Mouse (Mus musculus) limb, embryonic 15.5 days (tissue): ENCODE measurements around the gene Arhgef6. TPM values are rescaled to one million over a fixed set of nuclear protein-coding genes. Genes with fewer than 3 reads are reported as not detected.
A peak's percentile ranks its signal among the peaks of the same experiment; 100 is the strongest.

Experiments
- ATAC-seq: fragments of 200-750 bp; cut with Nextera tagmentation; 2 replicates; pipeline ENCODE4 v1.8.0; 2017; ENCODE audit warnings: low read depth, moderate TSS enrichment; ENCODE audit not compliant: insufficient number of reproducible peaks, low FRiP score, low TSS enrichment
- H3K27ac ChIP-seq: fragments of 300-500 bp; sonication (generic); 2 replicates; pipeline ENCODE4 v1.5.1; 2015; ENCODE audit warnings: moderate library complexity, mild to moderate bottlenecking, inconsistent platforms
- H3K27me3 ChIP-seq: fragments of 300-500 bp; sonication (generic); 2 replicates; pipeline ENCODE4 v1.6.1; 2015; ENCODE audit warnings: inconsistent platforms
- H3K36me3 ChIP-seq: fragments of 300-500 bp; sonication (generic); 2 replicates; pipeline ENCODE4 v1.6.1; 2015; ENCODE audit warnings: inconsistent platforms
- H3K4me1 ChIP-seq: fragments of 300-500 bp; sonication (generic); 2 replicates; pipeline ENCODE4 v1.6.1; 2015; ENCODE audit warnings: inconsistent platforms
- H3K4me2 ChIP-seq: fragments of 300-500 bp; sonication (generic); 2 replicates; pipeline ENCODE4 v1.6.1; 2015; ENCODE audit warnings: mild to moderate bottlenecking, inconsistent platforms
- H3K4me3 ChIP-seq: fragments of 300-500 bp; sonication (generic); 2 replicates; pipeline ENCODE4 v1.5.1; 2015; ENCODE audit warnings: mild to moderate bottlenecking, inconsistent platforms
- H3K9ac ChIP-seq: fragments of 300-500 bp; sonication (generic); 2 replicates; pipeline ENCODE4 v1.6.1; 2015; ENCODE audit warnings: inconsistent platforms
- H3K9me3 ChIP-seq: fragments of 300-500 bp; sonication (generic); 2 replicates; pipeline ENCODE4 v1.6.1; 2016; ENCODE audit warnings: inconsistent platforms
- WGBS: fragments of 180-500 bp; shearing (Covaris S2); methylation state at CpG from one replicate; pipeline ENCODE4 v1.1.7; 2015; 5-methylcytosine and 5-hydroxymethylcytosine counted together
- polyA plus RNA-seq: library from polyadenylated mRNA; unstranded; fragments of >200 nt; fragmentation: Nextera tagmentation; extraction: Ambion mirVana; gene quantifications from 2 replicates; pipeline ENCODE4 v1.2.1, GENCODE M21; 2015

The Arhgef6 gene
- polyA plus RNA-seq, 1 experiment from 2014 or later, result 9.2 TPM

DNA sequence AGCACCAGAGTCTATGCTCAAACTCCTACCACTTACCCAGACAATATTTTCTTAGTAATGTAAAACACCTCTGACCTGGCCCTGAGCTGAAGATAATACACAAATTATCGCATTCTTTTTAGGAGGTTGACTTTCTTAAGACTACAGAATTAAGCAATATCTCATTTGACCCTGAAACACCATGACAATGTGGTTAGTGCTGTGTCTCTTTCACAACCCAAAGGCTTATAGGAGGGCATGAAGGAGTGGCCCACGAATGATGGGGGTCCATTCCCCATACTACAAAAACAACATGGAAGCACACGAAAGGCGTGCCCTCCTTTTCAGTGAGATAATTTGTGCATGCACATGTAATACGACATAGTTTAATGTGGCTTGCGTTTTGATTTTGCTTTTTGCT, 3.2 kb downstream of the Arhgef6 start:
- no peaks in the 10 kb centered on the region for H3K4me1 ChIP-seq
- H3K36me3 ChIP-seq, result no peaks in the 10 kb centered on the region
- H3K9ac ChIP-seq, result no peak overlapping the region
- no peaks in the 10 kb centered on the region for H3K27me3 ChIP-seq
- H3K27ac ChIP-seq, result no peak overlapping the region
- no peak for ATAC-seq
- H3K4me2 ChIP-seq, result no peak overlapping the region
- WGBS, result 81% methylated on average over 6 of the region's 6 CpGs
- H3K4me3 ChIP-seq, result no peak overlapping the region
- no peaks in the 10 kb centered on the region for H3K9me3 ChIP-seq

DNA sequence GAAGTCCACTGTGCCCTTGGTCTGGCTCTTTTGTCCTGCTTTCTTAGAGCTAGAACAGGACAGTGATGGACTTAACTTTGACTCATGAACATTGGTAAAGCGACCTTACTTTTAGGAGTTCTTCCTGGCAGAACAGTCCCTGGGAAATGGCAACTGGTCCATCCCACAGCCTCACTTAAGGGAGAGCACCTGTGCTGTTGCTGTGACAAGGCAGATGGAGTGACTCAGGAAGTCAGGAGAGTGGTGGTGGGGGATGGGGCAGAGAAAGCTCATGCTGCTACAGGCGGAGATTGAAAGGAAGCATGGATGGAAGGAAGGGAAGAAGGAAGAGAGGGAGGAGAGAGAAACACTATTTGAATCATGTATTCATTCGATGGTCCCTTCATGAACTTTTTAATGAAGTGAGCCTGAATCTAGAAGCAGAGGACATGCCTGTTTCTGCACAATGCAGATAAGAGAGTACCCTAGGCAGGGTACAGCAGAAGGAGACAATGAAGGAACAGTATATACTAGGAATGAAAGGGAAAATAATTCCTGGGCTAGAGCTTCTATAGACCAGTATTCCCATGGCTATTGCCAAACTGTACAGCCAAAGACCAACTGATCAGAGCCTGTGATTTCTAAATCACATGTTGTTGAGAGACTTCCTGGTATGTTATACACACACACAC, 10.7 kb downstream of the Arhgef6 start:
- Histone ChIP-seq H3K9ac (no peak overlapping the region), H3K9me3 (no peaks in the 10 kb centered on the region), H3K4me2 (no peak overlapping the region), H3K4me1 (no peaks in the 10 kb centered on the region), H3K36me3 (no peaks in the 10 kb centered on the region), H3K27ac (no peak overlapping the region), H3K27me3 (no peaks in the 10 kb centered on the region), H3K4me3 (no peak overlapping the region)
- no peak for ATAC-seq
- WGBS, result 75% methylated on average over 3 of the region's 3 CpGs

DNA sequence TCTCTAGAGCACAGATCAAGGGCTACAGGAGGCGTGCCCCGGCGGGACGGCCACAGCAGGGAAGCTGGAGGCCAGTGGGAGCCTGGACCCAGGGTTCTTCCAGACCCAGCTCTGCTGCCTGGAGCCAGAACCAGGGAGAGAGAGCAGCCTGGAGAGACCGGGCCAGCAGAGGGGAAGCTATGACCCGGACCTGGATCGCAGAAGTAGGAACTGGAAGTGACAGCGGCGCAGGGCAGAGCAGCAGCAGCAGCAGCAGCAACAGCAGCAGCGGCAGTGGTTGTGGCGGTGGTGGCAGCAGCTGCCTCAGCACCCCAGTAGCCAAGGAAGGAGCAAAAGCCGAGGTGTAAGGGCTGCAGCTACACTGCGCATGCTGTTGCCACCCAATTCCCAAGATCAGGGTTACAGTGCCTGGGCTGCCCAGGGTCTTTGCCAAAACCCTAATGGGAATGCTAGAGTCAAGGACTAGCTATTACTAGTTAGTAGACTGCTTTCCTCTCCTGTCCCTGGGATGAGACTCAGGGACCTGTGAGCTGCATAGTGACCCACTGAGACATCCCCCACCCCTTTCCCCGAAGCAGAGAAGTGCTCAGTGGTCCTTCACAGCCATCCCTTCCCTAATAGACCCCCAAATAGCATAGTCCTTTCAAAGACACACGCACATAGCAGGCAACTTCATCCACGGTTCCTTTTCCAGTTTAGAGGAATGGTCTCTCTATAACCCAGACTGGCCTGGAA, 11.9 kb downstream of the Arhgef6 start:
- Histone ChIP-seq H3K27ac (no peak overlapping the region), H3K9ac (0 out of 2 replicates have a peak overlapping the region, but pooled peaks have one; percentile 10), H3K4me1 (no peaks in the 10 kb centered on the region), H3K4me2 (peak overlapping the region; percentile 69), H3K4me3 (peak overlapping the region; percentile 45), H3K9me3 (no peaks in the 10 kb centered on the region), H3K27me3 (no peaks in the 10 kb centered on the region), H3K36me3 (no peaks in the 10 kb centered on the region)
- WGBS, result 29% methylated on average over 16 of the region's 16 CpGs
- ATAC-seq, result no peak

DNA sequence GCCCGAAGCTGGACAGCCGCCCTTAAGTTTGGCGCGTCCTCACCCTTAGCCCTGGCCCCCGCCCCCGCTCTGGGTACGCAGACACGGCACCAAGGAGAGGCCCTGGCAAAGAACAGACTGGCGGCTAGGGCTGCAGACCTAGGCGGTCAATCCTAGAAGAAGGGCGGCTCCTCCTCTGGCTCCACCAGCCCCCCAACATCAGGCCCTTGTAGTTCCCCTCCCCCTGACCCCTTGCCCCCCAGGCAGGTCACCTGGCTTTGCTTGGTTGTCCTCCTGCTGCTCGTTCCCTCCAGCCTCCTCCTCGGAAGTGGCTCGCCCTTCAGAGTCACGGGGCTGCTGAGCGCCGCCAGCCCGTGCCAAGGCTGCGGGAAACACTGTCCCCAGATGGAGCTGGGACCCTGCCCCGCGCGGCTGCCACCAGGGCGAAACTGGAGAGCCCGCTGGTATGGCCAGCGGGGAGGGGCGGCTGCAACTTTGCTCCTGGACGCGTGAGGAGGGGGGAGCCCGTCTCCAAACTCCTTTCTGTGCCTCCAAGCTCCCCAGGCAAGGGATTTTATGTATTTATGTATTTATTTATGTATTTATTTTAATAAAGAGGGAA, 12.6 kb downstream of the Arhgef6 start:
- Histone ChIP-seq H3K4me3 (peak overlapping the region; percentile 45), H3K36me3 (no peaks in the 10 kb centered on the region), H3K9me3 (no peaks in the 10 kb centered on the region), H3K27ac (no peak overlapping the region), H3K4me1 (no peaks in the 10 kb centered on the region), H3K9ac (no peak overlapping the region), H3K4me2 (peak overlapping the region; percentile 69), H3K27me3 (no peaks in the 10 kb centered on the region)
- 26% methylated on average over 27 of the region's 29 CpGs for WGBS
- no peak; the same call in 1 of the 2 replicates for ATAC-seq

DNA sequence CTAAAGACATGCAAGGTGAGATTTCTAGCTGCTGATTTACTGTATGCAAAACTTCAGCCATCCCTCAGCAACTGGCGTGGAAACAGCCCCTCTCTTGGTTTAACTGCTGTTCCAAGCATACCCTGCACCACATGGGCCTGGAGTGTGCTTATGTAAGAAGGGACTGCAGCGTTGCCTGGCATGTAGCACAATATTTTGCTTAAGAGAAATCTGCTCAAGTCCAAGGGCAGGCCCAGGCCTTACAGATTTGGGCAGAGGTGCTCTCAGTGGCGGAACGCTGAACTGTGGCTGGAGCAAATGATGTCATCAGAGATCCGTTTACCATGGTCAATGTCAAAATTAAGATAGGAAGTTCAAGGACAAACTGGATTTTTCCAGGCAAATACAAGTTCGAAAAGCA, 13.6 kb downstream of the Arhgef6 start:
- no peaks in the 10 kb centered on the region for H3K36me3 ChIP-seq
- no peak for ATAC-seq
- no peaks in the 10 kb centered on the region for H3K9me3 ChIP-seq
- no peak overlapping the region for H3K4me2 ChIP-seq
- H3K4me1 ChIP-seq, result no peaks in the 10 kb centered on the region
- WGBS, result 71% methylated on average over 6 of the region's 6 CpGs
- no peak overlapping the region for H3K9ac ChIP-seq
- no peaks in the 10 kb centered on the region for H3K27me3 ChIP-seq
- no peak overlapping the region for H3K4me3 ChIP-seq
- no peak overlapping the region for H3K27ac ChIP-seq

DNA sequence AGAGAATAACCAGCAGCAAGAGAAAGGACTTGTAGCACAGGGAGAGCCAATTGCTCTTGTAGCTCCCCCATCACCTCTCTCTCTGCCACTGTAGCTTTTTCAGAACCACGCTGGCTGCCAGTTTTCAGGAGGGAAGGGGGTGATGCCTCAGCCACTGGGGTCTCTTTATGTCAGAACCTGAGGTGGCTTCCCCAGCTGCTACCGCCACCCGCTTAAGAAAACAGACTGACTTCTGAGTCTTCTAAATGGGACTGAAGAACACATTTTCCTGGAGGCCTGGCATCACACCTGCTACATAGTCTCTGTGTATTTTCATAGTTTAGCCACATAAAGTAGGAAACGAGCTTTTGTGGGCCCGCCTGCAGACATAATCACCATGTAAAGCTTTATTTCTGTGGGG, 26.5 kb downstream of the Arhgef6 start:
- Histone ChIP-seq H3K27me3 (no peaks in the 10 kb centered on the region), H3K36me3 (no peaks in the 10 kb centered on the region), H3K4me1 (no peaks in the 10 kb centered on the region), H3K9me3 (no peaks in the 10 kb centered on the region), H3K9ac (no peak overlapping the region), H3K27ac (no peak overlapping the region), H3K4me3 (no peak overlapping the region), H3K4me2 (no peak overlapping the region)
- 63% methylated on average over 5 of the region's 5 CpGs for WGBS
- no peak for ATAC-seq

DNA sequence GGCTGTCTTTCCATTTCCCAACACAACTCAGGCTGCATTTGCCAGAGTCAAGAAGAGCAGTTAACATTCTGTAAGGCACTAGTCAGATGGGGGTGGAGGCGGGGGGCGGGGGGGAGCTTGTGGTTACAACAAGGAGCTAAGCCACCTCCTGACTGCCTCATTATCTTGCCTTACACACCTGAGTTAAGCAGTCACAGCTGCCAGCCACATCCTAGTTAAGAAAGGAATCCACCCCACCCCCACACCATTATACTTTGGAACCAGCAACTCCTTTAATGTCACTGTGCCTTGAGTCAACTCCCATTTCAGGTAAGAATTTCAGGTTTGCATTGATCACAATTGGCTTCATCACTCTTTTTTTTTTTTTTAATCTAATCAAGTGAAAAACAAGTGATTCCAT, 28.5 kb downstream of the Arhgef6 start:
- no peaks in the 10 kb centered on the region for H3K36me3 ChIP-seq
- no peak for ATAC-seq
- H3K4me3 ChIP-seq, result no peak overlapping the region
- 59% methylated on average over 2 of the region's 2 CpGs for WGBS
- H3K9me3 ChIP-seq, result no peaks in the 10 kb centered on the region
- no peak overlapping the region for H3K9ac ChIP-seq
- H3K4me1 ChIP-seq, result no peaks in the 10 kb centered on the region
- no peak overlapping the region for H3K27ac ChIP-seq
- no peak overlapping the region for H3K4me2 ChIP-seq
- no peaks in the 10 kb centered on the region for H3K27me3 ChIP-seq

DNA sequence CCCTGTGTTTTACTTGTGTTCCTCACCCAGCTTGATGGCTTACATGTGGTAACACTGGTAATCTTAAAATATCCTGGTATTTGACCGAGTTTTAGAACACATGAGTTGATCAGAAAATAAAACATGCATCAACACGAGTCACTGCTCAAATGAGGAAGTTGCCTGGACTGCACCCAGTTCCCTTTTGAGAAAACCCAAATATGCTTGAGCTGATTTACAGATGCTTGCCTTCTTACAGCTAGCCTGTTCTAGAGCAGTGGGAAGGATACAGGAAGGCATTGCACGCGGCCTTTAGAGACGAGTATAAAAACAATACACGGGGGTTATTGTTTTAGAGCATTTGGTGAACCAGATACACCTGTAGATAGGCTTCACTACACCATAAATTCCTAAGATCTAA, 31.8 kb downstream of the Arhgef6 start:
- H3K4me1 ChIP-seq, result no peaks in the 10 kb centered on the region
- no peak overlapping the region for H3K9ac ChIP-seq
- no peak for ATAC-seq
- no peaks in the 10 kb centered on the region for H3K9me3 ChIP-seq
- WGBS, result 79% methylated on average over 6 of the region's 6 CpGs
- H3K27ac ChIP-seq, result no peak overlapping the region
- no peaks in the 10 kb centered on the region for H3K36me3 ChIP-seq
- no peak overlapping the region for H3K4me2 ChIP-seq
- no peak overlapping the region for H3K4me3 ChIP-seq
- no peaks in the 10 kb centered on the region for H3K27me3 ChIP-seq

DNA sequence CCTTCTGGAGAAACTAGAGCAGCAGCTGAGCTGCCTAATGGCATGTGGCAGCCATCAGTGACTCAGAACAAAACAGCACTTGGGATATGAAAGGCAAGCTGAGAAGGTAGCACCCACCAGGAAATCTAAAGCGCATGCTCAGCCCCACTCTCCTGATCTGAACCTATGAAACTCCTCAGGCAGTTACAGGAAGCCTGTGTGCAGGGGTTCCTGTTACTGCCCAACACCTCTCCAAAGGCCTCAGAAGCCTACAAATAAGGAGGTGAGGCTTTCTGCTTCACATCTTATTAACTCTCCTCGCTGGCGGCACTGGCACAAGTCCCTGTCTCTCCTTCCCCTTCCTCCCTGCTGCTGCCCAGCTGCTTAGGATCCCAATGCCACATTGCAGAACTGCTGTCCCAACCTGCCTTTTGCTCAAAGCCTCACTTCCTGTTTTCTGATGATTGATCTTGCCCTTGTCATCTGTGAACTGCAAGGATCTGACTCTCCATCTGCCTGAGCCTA, 33.7 kb downstream of the Arhgef6 start:
- Histone ChIP-seq H3K9me3 (no peaks in the 10 kb centered on the region), H3K27me3 (no peaks in the 10 kb centered on the region), H3K27ac (no peak overlapping the region), H3K36me3 (no peaks in the 10 kb centered on the region), H3K4me1 (no peaks in the 10 kb centered on the region), H3K9ac (no peak overlapping the region), H3K4me3 (no peak overlapping the region), H3K4me2 (no peak overlapping the region)
- ATAC-seq, result no peak
- WGBS, result 51% methylated on average over 3 of the region's 3 CpGs

DNA sequence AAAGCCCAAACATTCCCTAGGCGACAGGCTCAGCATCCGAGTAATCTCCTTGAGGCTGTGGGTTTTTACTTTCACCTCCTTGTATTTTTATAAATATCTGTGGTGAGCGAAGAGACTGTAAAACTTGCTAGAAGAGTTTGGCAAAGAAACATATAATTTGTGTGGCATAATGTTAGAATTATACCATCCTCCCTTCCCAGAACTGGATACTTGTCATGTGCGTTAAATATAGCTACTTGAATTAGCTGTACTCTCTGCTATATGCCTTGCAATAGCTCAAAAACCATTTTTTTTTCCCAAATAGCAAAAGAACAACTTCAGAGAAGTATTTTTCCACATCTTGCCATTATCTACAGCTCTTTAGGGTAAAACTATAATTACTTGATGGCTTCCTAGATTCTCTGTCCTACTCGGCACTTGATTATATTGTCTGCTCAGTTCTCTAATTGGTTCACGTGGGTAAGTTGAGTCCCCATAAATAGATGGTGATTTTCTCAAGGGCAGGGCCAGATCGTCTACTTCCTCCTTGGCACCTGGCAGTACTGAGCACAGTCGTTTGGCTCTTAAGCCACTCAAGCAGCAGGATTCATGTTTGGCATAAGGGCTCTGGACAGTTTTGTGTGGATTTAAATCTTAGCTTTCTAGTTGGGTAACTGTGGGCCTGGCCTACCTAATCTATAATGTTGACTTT, 35.2 kb downstream of the Arhgef6 start:
- no peaks in the 10 kb centered on the region for H3K36me3 ChIP-seq
- H3K27ac ChIP-seq, result no peak overlapping the region
- WGBS, result 46% methylated on average over 8 of the region's 8 CpGs
- no peak for ATAC-seq
- no peak overlapping the region for H3K4me2 ChIP-seq
- H3K27me3 ChIP-seq, result no peaks in the 10 kb centered on the region
- H3K4me1 ChIP-seq, result no peaks in the 10 kb centered on the region
- no peak overlapping the region for H3K4me3 ChIP-seq
- no peaks in the 10 kb centered on the region for H3K9me3 ChIP-seq
- H3K9ac ChIP-seq, result no peak overlapping the region

DNA sequence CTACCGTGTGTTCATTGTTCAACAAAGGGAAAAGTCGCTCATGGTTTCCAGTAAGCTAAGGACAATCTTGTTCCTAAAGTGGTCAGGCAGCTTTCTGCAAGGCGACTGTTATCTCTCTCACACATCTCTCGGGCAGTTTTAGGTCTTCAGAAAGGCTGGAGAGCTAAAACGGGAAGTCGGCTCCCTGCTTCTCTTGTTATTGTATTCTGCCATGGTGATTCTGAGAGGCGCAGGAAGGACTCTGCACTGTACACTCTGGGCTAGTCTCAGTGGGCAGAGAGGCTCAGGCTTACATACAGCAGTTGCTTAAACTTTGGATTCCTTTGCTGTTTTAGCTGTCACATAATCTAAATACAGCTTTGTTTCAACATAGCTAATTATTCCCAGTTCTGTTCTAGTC, 39.6 kb downstream of the Arhgef6 start:
- H3K27ac ChIP-seq, result no peak overlapping the region
- no peak overlapping the region for H3K4me2 ChIP-seq
- no peak overlapping the region for H3K9ac ChIP-seq
- H3K4me3 ChIP-seq, result no peak overlapping the region
- ATAC-seq, result no peak
- no peaks in the 10 kb centered on the region for H3K4me1 ChIP-seq
- H3K36me3 ChIP-seq, result no peaks in the 10 kb centered on the region
- 59% methylated on average over 7 of the region's 7 CpGs for WGBS
- H3K9me3 ChIP-seq, result no peaks in the 10 kb centered on the region
- H3K27me3 ChIP-seq, result no peaks in the 10 kb centered on the region

DNA sequence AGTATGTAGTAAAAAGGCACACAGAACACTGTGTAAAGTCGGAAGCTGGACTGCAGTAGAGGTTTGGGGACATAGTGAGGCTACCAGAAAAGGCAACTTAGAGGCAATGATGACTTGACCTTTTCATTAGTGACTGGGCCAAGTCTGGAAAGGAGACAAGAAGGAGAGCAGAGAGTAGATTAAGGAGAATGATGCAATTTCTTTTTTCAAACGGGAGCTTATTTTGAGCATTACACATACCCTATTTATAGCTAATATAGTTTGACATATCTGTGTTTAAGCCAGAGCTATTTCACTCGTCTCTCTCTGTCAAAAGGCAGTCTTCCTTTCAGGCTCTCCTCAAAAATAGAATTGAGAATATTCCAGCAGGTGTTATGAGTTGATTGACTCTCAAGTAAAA, 50.1 kb downstream of the Arhgef6 start:
- no peak overlapping the region for H3K27ac ChIP-seq
- no peak overlapping the region for H3K4me3 ChIP-seq
- H3K9ac ChIP-seq, result no peak overlapping the region
- no peak overlapping the region for H3K4me2 ChIP-seq
- no peaks in the 10 kb centered on the region for H3K4me1 ChIP-seq
- no peaks in the 10 kb centered on the region for H3K9me3 ChIP-seq
- H3K36me3 ChIP-seq, result no peaks in the 10 kb centered on the region
- no peak for ATAC-seq
- H3K27me3 ChIP-seq, result no peaks in the 10 kb centered on the region
- WGBS, result 71% methylated on average over 3 of the region's 3 CpGs
